Mouse (Mus musculus): ENCODE data around the gene Col6a3. TPM values are rescaled to one million over a fixed set of nuclear protein-coding genes. Genes with fewer than 3 reads are reported as not detected.

Gene Col6a3
- polyA plus RNA-seq, 1 experiment from 2014 or later = 324 TPM

Other genes with a start within 250 kb of the Col6a3 start
- 141 and 161 TPM in 2 replicates for gene Cops8, start 241.0 kb downstream of the Col6a3 start, polyA plus RNA-seq (2014; fragmentation: Nextera tagmentation; extraction: Ambion mirVana)
- 0.86 and 1.1 TPM in 2 replicates for gene Mlph, start 71.1 kb upstream of the Col6a3 start, polyA plus RNA-seq (2014; fragmentation: Nextera tagmentation; extraction: Ambion mirVana)
- not detected in 2 replicates for gene Prlh, start 109.1 kb upstream of the Col6a3 start, polyA plus RNA-seq (2014; fragmentation: Nextera tagmentation; extraction: Ambion mirVana)
- 2.4 and 2.5 TPM in 2 replicates for gene Rab17, start 125.7 kb upstream of the Col6a3 start, polyA plus RNA-seq (2014; fragmentation: Nextera tagmentation; extraction: Ambion mirVana)
- 51.6 and 58.6 TPM in 2 replicates for gene Lrrfip1, start 154.8 kb upstream of the Col6a3 start, polyA plus RNA-seq (2014; fragmentation: Nextera tagmentation; extraction: Ambion mirVana)

Measured in embryonic facial prominence, embryonic 14.5 days (tissue).